Mouse (Mus musculus) left cerebral cortex, adult 11 months (tissue): Measurements from ENCODE around the gene Enox1.
A peak's percentile ranks its signal among the peaks of the same experiment; 100 is the strongest.

Source experiments
- DNase-seq: peaks from one replicate; pipeline ENCODE4 v3.0.0; 2022; ENCODE audit warnings: low spot score

Gene Enox1

GRCm38 (mm10) chr14:77621473-77622264 lies 465.1 kb downstream of the Enox1 start:
- DNase-seq = peak; percentile 36

GRCm38 (mm10) chr14:77626557-77627507 lies 470.3 kb downstream of the Enox1 start:
- DNase-seq = no peak

- DNase-seq = no peak
Measured at GRCm38 (mm10) chr14:77632466-77633171, 476.1 kb downstream of the Enox1 start.

- no peak for DNase-seq
Measured at GRCm38 (mm10) chr14:77633172-77633542, 476.6 kb downstream of the Enox1 start.

GRCm38 (mm10) chr14:77636931-77637330 lies 480.4 kb downstream of the Enox1 start:
- peak; percentile 26 for DNase-seq

- DNase-seq = no peak
Measured at GRCm38 (mm10) chr14:77638148-77638547, 481.6 kb downstream of the Enox1 start.

GRCm38 (mm10) chr14:77638616-77639015 lies 482.1 kb downstream of the Enox1 start:
- DNase-seq = no peak

- no peak for DNase-seq
Measured at GRCm38 (mm10) chr14:77639586-77639985, 483.0 kb downstream of the Enox1 start.

GRCm38 (mm10) chr14:77642314-77642713 lies 485.8 kb downstream of the Enox1 start:
- no peak for DNase-seq

- DNase-seq = no peak
Measured at GRCm38 (mm10) chr14:77646196-77646595, 489.6 kb downstream of the Enox1 start.

GRCm38 (mm10) chr14:77647017-77647416 lies 490.5 kb downstream of the Enox1 start:
- DNase-seq = no peak

GRCm38 (mm10) chr14:77648305-77648704 lies 491.7 kb downstream of the Enox1 start:
- no peak for DNase-seq

- no peak for DNase-seq
Measured at GRCm38 (mm10) chr14:77658739-77659138, 502.2 kb downstream of the Enox1 start.

GRCm38 (mm10) chr14:77662273-77662672 lies 505.7 kb downstream of the Enox1 start:
- DNase-seq = no peak

- DNase-seq = no peak
Measured at GRCm38 (mm10) chr14:77662994-77663393, 506.4 kb downstream of the Enox1 start.

- no peak for DNase-seq
Measured at GRCm38 (mm10) chr14:77668096-77668495, 511.5 kb downstream of the Enox1 start.

GRCm38 (mm10) chr14:77669494-77669893 lies 512.9 kb downstream of the Enox1 start:
- DNase-seq = no peak

- no peak for DNase-seq
Measured at GRCm38 (mm10) chr14:77670945-77671344, 514.4 kb downstream of the Enox1 start.

GRCm38 (mm10) chr14:77671961-77672360 lies 515.4 kb downstream of the Enox1 start:
- DNase-seq = no peak

GRCm38 (mm10) chr14:77673138-77673537 lies 516.6 kb downstream of the Enox1 start:
- no peak for DNase-seq

GRCm38 (mm10) chr14:77677951-77678350 lies 521.4 kb downstream of the Enox1 start:
- no peak for DNase-seq

- DNase-seq = no peak
Measured at GRCm38 (mm10) chr14:77679877-77680276, 523.3 kb downstream of the Enox1 start.
